Mouse (Mus musculus): Measurements from ENCODE around the gene Efr3b.

- TF ChIP-seq CTCF (conservative IDR thresholded peaks at IDR 0.05; ENCODE audit: low read length) (no peak), POU5F1 (IDR thresholded peaks at IDR 0.05; ENCODE audit: borderline replicate concordance, low read length) (no peak), NANOG (IDR thresholded peaks at IDR 0.05; ENCODE audit: borderline replicate concordance, low read length) (no peak)
These were observed 9.7 kb downstream of the Efr3b start for GRCm38 (mm10) chr12:4029064-4029463.
